Mouse (Mus musculus) CH12.LX (cell line): ENCODE results near the gene Nrf1. TPM values are rescaled to one million over a fixed set of nuclear protein-coding genes. Genes with fewer than 3 reads are reported as not detected.
A peak's percentile ranks its signal among the peaks of the same experiment; 100 is the strongest.

Experiments used
- DNase-seq: peaks from one replicate; pipeline ENCODE4 v3.0.0-alpha.2; 2013; ENCODE audit errors: extremely low read depth
- H3K27ac ChIP-seq: 2 replicates; pipeline ENCODE4 v1.5.1; 2012; ENCODE audit warnings: low read depth, mild to moderate bottlenecking, control low read depth, moderate library complexity; ENCODE audit not compliant: insufficient read depth
- H3K27me3 ChIP-seq: replicated peaks from 2 replicates; pipeline ENCODE3; 2012; ENCODE audit warnings: inconsistent platforms
- H3K36me3 ChIP-seq, 2 experiments: replicated peaks in 1 of 2; 2 replicates each; pipeline versions ENCODE3 to v1.6.1; 2012; ENCODE audit warnings: inconsistent platforms in 1 of 2, low read length in 1 of 2, mild to moderate bottlenecking in 1 of 2, mixed read lengths in 1 of 2, moderate library complexity in 1 of 2; ENCODE audit not compliant: control insufficient read depth in 1 of 2, insufficient read depth in 1 of 2
- H3K4me1 ChIP-seq, 2 experiments: 2 replicates each; pipeline ENCODE4 v1.6.1; 2012; ENCODE audit warnings: inconsistent platforms in 1 of 2, moderate library complexity in 1 of 2; ENCODE audit not compliant: insufficient read depth in 2 of 2, control insufficient read depth in 1 of 2
- H3K4me2 ChIP-seq: 2 replicates; pipeline ENCODE4 v1.6.1; 2012; ENCODE audit warnings: low read depth, mild to moderate bottlenecking, control low read depth; ENCODE audit not compliant: poor library complexity, insufficient read depth, severe bottlenecking
- H3K4me3 ChIP-seq, 3 experiments: fragments of 150-350 bp in 1 of 3; sonication (generic) in 1 of 3; replicated peaks in 1 of 3; 2 replicates each; pipeline versions ENCODE3 to v1.5.1; 2011 to 2012; ENCODE audit warnings: low read depth in 2 of 3, low read length in 2 of 3, mild to moderate bottlenecking in 2 of 3, moderate library complexity in 2 of 3, control low read depth in 1 of 3, improper control_type of control experiment in 1 of 3, inconsistent platforms in 1 of 3, mixed read lengths in 1 of 3; ENCODE audit not compliant: poor library complexity in 1 of 3
- H3K79me2 ChIP-seq: replicated peaks from 2 replicates; pipeline ENCODE4 v1.6.1; 2012; ENCODE audit warnings: mild to moderate bottlenecking, moderate library complexity; ENCODE audit not compliant: control insufficient read depth, poor library complexity, insufficient read depth, severe bottlenecking; ENCODE audit errors: extremely low read depth
- H3K9ac ChIP-seq: 2 replicates; pipeline ENCODE4 v1.6.1; 2012; ENCODE audit warnings: low read depth, mild to moderate bottlenecking, control low read depth, moderate library complexity; ENCODE audit not compliant: insufficient read depth
- H3K9me3 ChIP-seq: replicated peaks from 2 replicates; pipeline ENCODE3; 2012; ENCODE audit warnings: low read length, inconsistent platforms, mixed read lengths
- CHD1 ChIP-seq: IDR thresholded peaks from 2 replicates; pipeline ENCODE4 v1.6.1; 2012; ENCODE audit warnings: low read depth, low read length, improper control_type of control experiment, inconsistent platforms
- CTCF ChIP-seq, 2 experiments: IDR thresholded peaks in 1 of 2; conservative IDR thresholded peaks in 1 of 2; 2 replicates each; pipeline ENCODE4 v1.5.1; 2011 to 2012; ENCODE audit warnings: low read depth in 2 of 2, low read length in 2 of 2, improper control_type of control experiment in 1 of 2, inconsistent platforms in 1 of 2, mild to moderate bottlenecking in 1 of 2, moderate library complexity in 1 of 2
- HCFC1 ChIP-seq: IDR thresholded peaks from 2 replicates; pipeline ENCODE4 v1.6.1; 2012; ENCODE audit warnings: low read depth, mild to moderate bottlenecking, inconsistent platforms, low read length, improper control_type of control experiment
- MAX ChIP-seq: IDR thresholded peaks from 2 replicates; pipeline ENCODE4 v1.6.1; 2011; ENCODE audit warnings: low read length, improper control_type of control experiment
- MXI1 ChIP-seq: IDR thresholded peaks from 2 replicates; pipeline ENCODE4 v1.6.1; 2011; ENCODE audit warnings: mild to moderate bottlenecking, low read depth, low read length, improper control_type of control experiment
- MYC ChIP-seq: IDR thresholded peaks from 2 replicates; pipeline ENCODE4 v1.6.1; 2011; ENCODE audit warnings: low read depth, mild to moderate bottlenecking, improper control_type of control experiment, low read length
- POLR2AphosphoS2 ChIP-seq: IDR thresholded peaks from 2 replicates; pipeline ENCODE4 v1.6.1; 2011; ENCODE audit warnings: low read depth, low read length, improper control_type of control experiment
- RAD21 ChIP-seq: IDR thresholded peaks from 2 replicates; pipeline ENCODE4 v1.6.1; 2011; ENCODE audit warnings: low read depth, mild to moderate bottlenecking, low read length, improper control_type of control experiment, moderate library complexity
- SIN3A ChIP-seq: IDR thresholded peaks from 2 replicates; pipeline ENCODE4 v1.6.1; 2012; ENCODE audit warnings: low read length, improper control_type of control experiment, inconsistent platforms
- TBP ChIP-seq: conservative IDR thresholded peaks from 2 replicates; pipeline ENCODE4 v1.6.1; 2011; ENCODE audit warnings: low read depth, low read length, improper control_type of control experiment
- TCF12 ChIP-seq: IDR thresholded peaks from 2 replicates; pipeline ENCODE4 v1.6.1; 2014; ENCODE audit warnings: low read depth, mild to moderate bottlenecking, inconsistent platforms, low read length, improper control_type of control experiment
- USF2 ChIP-seq: conservative IDR thresholded peaks from 2 replicates; pipeline ENCODE4 v1.6.1; 2011; ENCODE audit warnings: low read depth, low read length, improper control_type of control experiment
- ZNF384 ChIP-seq: IDR thresholded peaks from 2 replicates; pipeline ENCODE4 v1.6.1; 2012; ENCODE audit warnings: low read depth, low read length, improper control_type of control experiment, inconsistent platforms
- dilution Hi-C: fragments of 300-500 bp; cut with MboI; formaldehyde crosslinking; loops from 2 replicates; pipeline ENCODE4 v1.14.3; 2020; ENCODE audit warnings: low sequenced_read_pairs; ENCODE audit not compliant: extremely low pct_unique_long_range_greater_than_20kb, extremely low pct_ligation_motif_present
- in situ Hi-C: fragments of 300-500 bp; cut with MboI; formaldehyde crosslinking; loops from 3 replicates; pipeline ENCODE4 v1.14.3; 2019; ENCODE audit warnings: low sequenced_read_pairs, low pct_ligation_motif_present, low pct_unique_long_range_greater_than_20kb, mixed read lengths
- polyA plus RNA-seq: library from polyadenylated mRNA; unstranded; fragments of >175 nt; gene quantifications from 2 replicates; pipeline ENCODE4 v1.2.1, GENCODE M21; 2012; ENCODE audit warnings: low read depth; ENCODE audit not compliant: insufficient read length
- total RNA-seq, 2 experiments: library from RNA; depleted of rRNA; stranded (reverse); fragments of 300-350 nt in 1 of 2; fragments of >200 nt in 1 of 2; gene quantifications; 2 replicates each; pipeline ENCODE4 v1.2.3; 2012 to 2014

Nrf1 gene
- total and polyA plus RNA-seq, 3 experiments = 43.6 to 74.6 (median 51.3) TPM

DNA sequence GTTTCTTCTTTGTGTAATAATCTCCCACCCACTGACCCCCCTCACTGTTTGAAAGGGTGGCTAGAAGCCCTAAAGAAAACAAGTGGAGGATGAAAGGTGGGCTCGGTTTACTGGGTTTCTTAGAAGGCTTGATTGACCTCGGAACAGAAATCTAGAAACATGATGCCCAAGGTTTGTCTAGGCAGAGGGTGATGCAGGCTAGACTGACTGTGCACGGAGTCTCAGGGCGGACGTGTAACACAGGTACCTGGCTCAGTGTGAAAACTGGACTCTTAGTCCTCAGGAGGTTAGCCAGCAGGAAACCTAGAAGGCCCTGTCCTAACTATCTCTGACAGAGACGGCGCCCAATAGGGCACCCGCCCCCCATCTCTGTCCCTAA, 124.6 kb downstream of the Nrf1 start:
- DNase-seq = no peak
- in situ Hi-C loops (no loop called here), dilution Hi-C loops (no loop called here)
- Histone ChIP-seq H3K9ac (no peak overlapping the region), H3K27me3 (peaks cover 18% of the 10 kb centered on the region), H3K4me1 (peaks cover 33 to 67% of the 10 kb centered on the region in 2 experiments), H3K9me3 (no peaks in the 10 kb centered on the region), H3K79me2 (no peaks in the 10 kb centered on the region), H3K4me3 (peak overlapping the region in 2 of 3 experiments; percentile 78 to 92), H3K36me3 (peaks cover 4 to 37% of the 10 kb centered on the region in 2 experiments), H3K4me2 (peak overlapping the region; percentile 81), H3K27ac (no peak overlapping the region)
- TF ChIP-seq RAD21 (no peak), USF2 (no peak), TBP (no peak), ZNF384 (no peak), MAX (no peak), CHD1 (no peak), HCFC1 (no peak), MYC (no peak), TCF12 (no peak), MXI1 (no peak), SIN3A (no peak)

DNA sequence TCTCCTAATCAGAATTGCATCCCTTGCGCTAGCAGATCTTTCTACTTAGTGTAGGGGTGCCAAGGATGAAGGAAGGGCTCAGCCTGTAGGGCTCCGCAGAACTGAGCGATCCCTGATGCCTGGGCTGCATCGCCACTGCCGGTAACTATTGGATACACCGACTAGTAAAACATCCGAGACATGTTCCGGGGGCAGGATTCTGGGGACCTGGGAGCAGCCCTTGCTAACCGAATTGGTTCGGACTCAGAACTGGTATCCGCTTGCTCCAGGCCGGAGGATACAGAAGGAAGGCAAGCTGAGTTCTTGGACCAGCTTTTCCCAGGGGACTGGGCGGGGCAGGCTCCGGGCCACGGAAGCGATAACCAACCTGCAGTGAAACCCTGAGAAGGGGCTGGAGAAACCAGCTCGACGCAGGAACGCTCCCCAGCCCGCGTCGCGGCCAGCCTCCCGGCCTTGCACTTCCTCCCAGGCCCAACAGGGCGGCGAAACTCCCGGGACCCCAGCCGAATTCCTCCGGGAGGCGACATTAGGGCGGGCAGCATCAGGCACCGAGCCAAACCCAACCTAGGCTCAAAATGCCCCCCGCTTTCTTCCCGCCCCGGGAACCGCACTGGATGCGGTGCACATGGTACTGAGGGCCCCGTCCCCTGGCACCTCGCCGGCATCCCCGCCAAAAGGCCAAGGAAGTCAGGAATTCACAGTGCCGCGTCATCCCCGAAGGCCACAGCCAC, 125.2 kb downstream of the Nrf1 start:
- TF ChIP-seq POLR2AphosphoS2 (no peak), TCF12 (0 out of 2 replicates have a peak, but pooled peaks have one; percentile 4), CTCF (conservative IDR thresholded peaks at IDR 0.05 in 1 of 2, IDR thresholded peaks at IDR 0.05 in 1 of 2; ENCODE audit: low read depth in 2 of 2, low read length in 2 of 2) (peak in 1 of 2 experiments; percentile 44; a peak in 2 of 4 replicates)
- Histone ChIP-seq H3K4me2 (peak overlapping the region; percentile 81), H3K9ac (peak overlapping the region; percentile 43), H3K4me1 (peaks cover 27 to 62% of the 10 kb centered on the region in 2 experiments), H3K27me3 (peaks cover 18% of the 10 kb centered on the region), H3K27ac (peak overlapping the region; percentile 20; the same call in 1 of the 2 replicates), H3K4me3 (peak overlapping the region; percentile 69 to 92 (median 78)), H3K9me3 (no peaks in the 10 kb centered on the region), H3K79me2 (no peaks in the 10 kb centered on the region), H3K36me3 (peaks cover 4 to 32% of the 10 kb centered on the region in 2 experiments)
- DNase-seq = no peak
- dilution Hi-C loops (no loop called here), in situ Hi-C loops (no loop called here)
